Mouse (Mus musculus) liver, adult 2 months (tissue): ENCODE measurements around the gene Slc15a5. TPM values are rescaled to one million over a fixed set of nuclear protein-coding genes. Genes with fewer than 3 reads are reported as not detected.

Source experiments
- DNase-seq: peaks from one replicate; pipeline ENCODE4 v3.0.0-alpha.2; 2011; ENCODE audit warnings: low read depth, low spot score; ENCODE audit errors: extremely low read depth
- H3K27ac ChIP-seq: fragments of 200-500 bp; replicated peaks from 2 replicates; pipeline ENCODE4 v1.5.1; 2012; ENCODE audit warnings: low read depth, mild to moderate bottlenecking, control low read depth, inconsistent platforms, low read length; ENCODE audit not compliant: insufficient read depth
- H3K27me3 ChIP-seq: fragments of 200-500 bp; 2 replicates; pipeline ENCODE4 v1.6.1; 2012; ENCODE audit warnings: mild to moderate bottlenecking, moderate library complexity, low read length, inconsistent platforms; ENCODE audit not compliant: control insufficient read depth, insufficient read depth
- H3K36me3 ChIP-seq: fragments of 200-500 bp; 2 replicates; pipeline ENCODE4 v1.6.1; 2012; ENCODE audit warnings: low read length, inconsistent platforms; ENCODE audit not compliant: control insufficient read depth, insufficient read depth
- H3K4me1 ChIP-seq: fragments of 200-500 bp; 2 replicates; pipeline ENCODE4 v1.6.1; 2011; ENCODE audit warnings: low read length; ENCODE audit not compliant: control insufficient read depth, insufficient read depth
- H3K4me3 ChIP-seq: fragments of 200-500 bp; 2 replicates; pipeline ENCODE4 v1.5.1; 2011; ENCODE audit warnings: low read depth, mild to moderate bottlenecking, control low read depth, low read length, moderate library complexity; ENCODE audit not compliant: insufficient read depth
- H3K79me2 ChIP-seq: fragments of 200-500 bp; 2 replicates; pipeline ENCODE4 v1.6.1; 2012; ENCODE audit warnings: inconsistent platforms, mild to moderate bottlenecking, low read length, moderate library complexity; ENCODE audit not compliant: control insufficient read depth, insufficient read depth
- H3K9ac ChIP-seq: fragments of 200-500 bp; 2 replicates; pipeline ENCODE4 v1.6.1; 2012; ENCODE audit warnings: low read depth, mild to moderate bottlenecking, control low read depth, inconsistent platforms, low read length
- CTCF ChIP-seq: fragments of 200-500 bp; IDR thresholded peaks from 2 replicates; pipeline ENCODE4 v1.5.1; 2011; ENCODE audit warnings: low read depth, low read length, control low read depth
- POLR2A ChIP-seq: fragments of 200-500 bp; IDR thresholded peaks from 2 replicates; pipeline ENCODE4 v1.6.1; 2011; ENCODE audit warnings: low read length, control low read depth; ENCODE audit not compliant: insufficient read depth; ENCODE audit errors: extremely low read depth
- WGBS: fragments of 180-500 bp; shearing (Covaris S2); methylation state at CpG from one replicate; pipeline ENCODE4 v1.1.7; 2018; 5-methylcytosine and 5-hydroxymethylcytosine counted together
- polyA plus RNA-seq: library from polyadenylated mRNA; depleted of rRNA; stranded (reverse); fragments of >200 nt; gene quantifications from 2 replicates; pipeline ENCODE4 v1.2.3, GENCODE M21; 2012
- total RNA-seq: library from RNA; depleted of rRNA; stranded (reverse); fragments of >200 nt; gene quantifications from 2 replicates; pipeline ENCODE4 v1.2.3, GENCODE M21; 2014

The Slc15a5 gene
- total and polyA plus RNA-seq, 2 experiments = 1.0 to 1.1 TPM

DNA sequence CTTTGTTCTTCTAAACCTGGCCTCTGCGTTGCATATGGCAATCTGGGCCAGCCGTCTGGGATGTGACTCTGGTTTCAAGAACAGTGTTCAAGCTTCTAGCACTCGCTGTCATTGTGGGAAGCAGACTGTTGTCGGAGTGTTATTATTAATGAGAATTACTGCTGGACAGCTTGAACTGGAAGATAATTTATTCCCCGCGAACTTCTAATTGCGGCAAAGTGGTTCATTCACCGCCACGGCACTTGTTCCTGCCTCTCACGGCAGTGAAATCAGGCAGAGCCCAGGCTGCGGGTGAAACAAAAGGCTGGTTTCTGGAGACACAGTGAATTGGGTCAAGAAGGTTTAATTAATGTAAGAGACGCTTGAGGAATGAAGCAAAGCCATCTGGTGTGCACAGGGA is 99.9 kb downstream of the Slc15a5 start:
- Histone ChIP-seq H3K36me3 (no peaks in the 10 kb centered on the region), H3K27ac (no peak overlapping the region), H3K4me3 (no peak overlapping the region), H3K9ac (no peak overlapping the region), H3K79me2 (no peaks in the 10 kb centered on the region), H3K4me1 (no peaks in the 10 kb centered on the region), H3K27me3 (no peaks in the 10 kb centered on the region)
- no peak for TF ChIP-seq CTCF
- TF ChIP-seq POLR2A = no peak
- WGBS = 90% methylated on average over 12 of the region's 12 CpGs
- DNase-seq = no peak

DNA sequence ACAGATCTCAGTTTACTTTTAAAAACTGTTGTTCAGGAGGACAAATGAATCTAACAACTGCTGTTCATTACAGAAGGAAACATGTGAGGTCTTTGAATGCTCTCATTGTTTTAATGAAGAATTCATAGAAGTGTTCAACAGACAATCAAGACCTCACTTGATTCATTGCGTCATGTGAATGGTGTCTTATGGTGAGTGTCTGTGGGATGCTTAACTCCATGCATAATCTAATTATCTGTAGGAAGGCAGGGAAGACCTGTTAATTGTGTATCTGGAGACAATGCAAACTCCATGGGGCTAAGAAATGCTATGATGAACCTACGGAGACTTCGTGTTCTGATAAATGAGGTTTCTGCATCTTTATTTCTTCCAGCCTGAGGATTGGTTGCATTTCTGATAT is 103.7 kb downstream of the Slc15a5 start:
- TF ChIP-seq CTCF (no peak), POLR2A (no peak)
- 96% methylated on average over 3 of the region's 3 CpGs for WGBS
- DNase-seq = no peak
- H3K9ac ChIP-seq = no peak overlapping the region
- H3K27ac ChIP-seq = no peak overlapping the region
- H3K79me2 ChIP-seq = no peaks in the 10 kb centered on the region
- H3K27me3 ChIP-seq = no peaks in the 10 kb centered on the region
- no peaks in the 10 kb centered on the region for H3K36me3 ChIP-seq
- H3K4me3 ChIP-seq = no peak overlapping the region
- H3K4me1 ChIP-seq = no peaks in the 10 kb centered on the region

DNA sequence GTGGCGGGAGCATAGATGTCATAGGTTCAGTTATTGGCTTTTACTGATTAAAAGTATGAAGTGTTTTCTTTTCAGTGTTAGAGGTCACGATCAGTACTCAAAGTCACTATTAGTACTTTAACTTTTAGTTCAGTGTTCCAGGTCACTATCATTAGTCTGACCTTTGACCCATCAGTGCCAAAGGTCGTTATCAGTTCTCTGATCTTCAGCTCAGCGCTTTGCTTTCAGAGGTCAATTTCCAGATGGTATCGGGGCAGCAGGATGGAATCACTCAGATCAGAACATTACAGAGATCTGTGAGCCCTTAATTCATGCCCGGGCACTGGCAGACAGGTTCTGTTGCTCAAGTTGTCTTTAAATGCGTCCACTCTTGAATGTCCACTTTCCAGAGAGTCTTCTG is 116.0 kb downstream of the Slc15a5 start:
- peak; percentile 56 for DNase-seq
- Histone ChIP-seq H3K79me2 (no peaks in the 10 kb centered on the region), H3K4me1 (no peaks in the 10 kb centered on the region), H3K4me3 (no peak overlapping the region), H3K9ac (no peak overlapping the region), H3K27me3 (no peaks in the 10 kb centered on the region), H3K36me3 (no peaks in the 10 kb centered on the region), H3K27ac (no peak overlapping the region)
- no peak for TF ChIP-seq POLR2A
- WGBS = 39% methylated on average over 7 of the region's 7 CpGs

DNA sequence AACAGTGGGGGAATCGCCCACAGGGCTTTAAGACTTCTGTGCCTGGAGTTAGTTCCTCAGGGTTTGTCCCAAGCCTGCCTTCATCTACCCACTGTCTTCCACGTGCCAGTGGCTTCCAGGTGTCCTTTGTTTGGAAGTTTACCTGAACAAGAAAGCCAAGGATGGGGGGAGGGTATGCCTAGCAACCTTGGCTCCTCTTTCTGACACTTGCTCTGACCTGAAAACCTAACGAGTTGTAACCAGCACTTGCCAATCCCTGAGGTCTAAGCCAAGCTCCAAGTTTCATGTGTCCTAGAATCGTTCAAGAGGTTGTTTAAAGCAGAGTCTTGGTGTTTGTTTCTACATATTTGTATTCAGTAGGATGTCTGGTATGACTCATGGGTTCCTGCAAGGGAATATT is 116.9 kb downstream of the Slc15a5 start:
- Histone ChIP-seq H3K27me3 (no peaks in the 10 kb centered on the region), H3K36me3 (no peaks in the 10 kb centered on the region), H3K4me3 (no peak overlapping the region), H3K4me1 (no peaks in the 10 kb centered on the region), H3K79me2 (no peaks in the 10 kb centered on the region), H3K9ac (no peak overlapping the region), H3K27ac (no peak overlapping the region)
- no peak for DNase-seq
- WGBS = 64% methylated on average over 4 of the region's 4 CpGs
- TF ChIP-seq CTCF (no peak), POLR2A (no peak)

- DNase-seq = no peak
- Histone ChIP-seq H3K4me1 (no peaks in the 10 kb centered on the region), H3K27ac (no peak overlapping the region), H3K79me2 (no peaks in the 10 kb centered on the region), H3K9ac (no peak overlapping the region), H3K4me3 (no peak overlapping the region), H3K27me3 (no peaks in the 10 kb centered on the region), H3K36me3 (no peaks in the 10 kb centered on the region)
- 93% methylated on average over 4 of the region's 4 CpGs for WGBS
- TF ChIP-seq CTCF = no peak
- TF ChIP-seq POLR2A = no peak
Measured at GRCm38 (mm10) chr6:137960023-137960778, 119.5 kb downstream of the Slc15a5 start.

- no peak overlapping the region for H3K9ac ChIP-seq
- H3K79me2 ChIP-seq = no peaks in the 10 kb centered on the region
- no peak overlapping the region for H3K27ac ChIP-seq
- H3K27me3 ChIP-seq = no peaks in the 10 kb centered on the region
- no peak overlapping the region for H3K4me3 ChIP-seq
- TF ChIP-seq POLR2A (no peak), CTCF (no peak)
- 85% methylated on average over 6 of the region's 6 CpGs for WGBS
- no peak for DNase-seq
- no peaks in the 10 kb centered on the region for H3K36me3 ChIP-seq
- no peaks in the 10 kb centered on the region for H3K4me1 ChIP-seq
Measured at GRCm38 (mm10) chr6:137957630-137958029, 122.1 kb downstream of the Slc15a5 start.
